Mouse (Mus musculus): ENCODE data around the gene Ercc4.
"Not testable (repeated sequence)": the region's sequence is repeated elsewhere in the genome, so short reads cannot be mapped to it uniquely, and the experiment has no call there.

Ercc4 gene

DNA sequence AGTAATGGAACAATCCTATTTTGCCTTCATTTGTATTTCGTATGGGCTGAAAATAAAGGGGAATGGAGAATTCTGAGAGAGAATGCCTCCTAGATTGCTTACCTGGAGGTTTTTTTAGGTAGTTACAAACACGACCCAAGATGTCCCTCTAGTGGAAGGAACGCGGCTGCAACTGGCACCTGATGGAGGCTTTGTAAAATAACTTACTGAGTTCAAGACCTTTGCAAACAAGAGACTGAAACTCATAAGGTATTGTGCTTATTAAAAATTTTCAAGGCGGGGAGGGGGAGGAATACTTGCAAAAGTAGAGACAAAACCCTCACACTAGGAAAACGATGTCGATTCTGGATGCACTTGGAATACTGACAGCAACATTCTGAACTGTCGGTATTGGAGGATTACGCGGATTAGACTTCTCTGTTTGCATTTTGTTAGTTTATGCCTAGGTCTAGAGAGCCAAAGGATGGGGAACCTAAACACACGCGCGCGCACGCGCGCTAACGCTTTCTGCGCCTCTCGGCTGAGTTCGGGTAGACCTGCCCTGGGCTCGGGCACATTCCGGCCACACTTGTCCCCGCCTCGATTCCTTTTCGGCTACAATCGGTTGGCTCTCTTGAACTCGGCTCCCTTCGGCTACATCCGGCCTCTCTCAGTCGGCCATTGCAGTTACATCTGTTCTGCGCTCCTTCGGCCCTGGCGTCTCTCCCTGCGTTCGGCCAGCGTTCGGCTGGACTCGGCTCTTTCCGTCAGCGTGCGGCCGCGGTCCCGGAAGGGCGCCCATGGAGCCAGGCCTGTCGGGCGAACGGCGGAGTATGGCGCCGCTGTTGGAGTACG, at the start of gene Ercc4:
TSS of gene Ercc4 (plus strand) at position 529 of the 834 bp plus-strand sequence.
- DNase-seq (ENCODE audit: low spot score): peak; percentile 92

DNA sequence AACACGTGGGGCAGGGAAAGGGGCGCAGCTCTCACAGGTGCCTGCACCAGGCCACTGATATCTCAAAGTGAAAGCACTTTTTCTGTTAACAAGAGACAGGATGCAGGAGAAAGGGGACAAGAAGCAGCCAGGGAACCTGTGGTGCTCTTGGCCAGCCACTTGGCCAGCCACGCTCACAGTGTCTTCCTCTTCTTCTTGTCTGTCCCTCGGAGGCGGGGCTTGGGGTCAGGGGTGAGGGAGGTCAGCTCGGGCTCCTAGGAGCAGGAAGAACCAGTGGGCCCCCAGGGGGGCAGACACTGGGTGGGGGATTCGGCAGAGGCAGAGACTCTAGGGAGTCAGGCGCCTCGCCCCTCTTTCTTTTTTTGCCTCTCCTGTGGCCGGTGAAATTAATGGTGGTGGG, 48.4 kb upstream of the Ercc4 start:
- no peak for DNase-seq (ENCODE audit: low spot score)

DNA sequence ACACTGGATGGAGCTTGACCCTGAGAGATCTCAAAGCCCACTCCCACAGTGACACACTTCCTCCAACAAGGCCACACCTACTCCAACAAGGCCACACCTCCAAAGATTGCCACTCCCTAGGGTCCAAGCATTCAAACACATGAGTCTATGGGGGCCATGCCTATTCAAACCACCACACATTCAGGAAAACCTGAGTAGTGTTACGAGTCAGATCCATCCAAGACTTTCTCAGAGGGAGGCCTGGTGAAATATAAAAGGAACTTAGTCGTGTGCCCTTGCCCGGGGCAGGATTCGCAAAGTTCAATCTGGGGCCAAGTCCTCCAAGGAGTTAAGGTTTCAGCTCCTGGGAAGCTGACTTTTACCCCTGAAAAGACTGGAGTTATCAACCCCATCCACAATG, 35.3 kb upstream of the Ercc4 start:
- no peak for DNase-seq (ENCODE audit: low spot score)

DNA sequence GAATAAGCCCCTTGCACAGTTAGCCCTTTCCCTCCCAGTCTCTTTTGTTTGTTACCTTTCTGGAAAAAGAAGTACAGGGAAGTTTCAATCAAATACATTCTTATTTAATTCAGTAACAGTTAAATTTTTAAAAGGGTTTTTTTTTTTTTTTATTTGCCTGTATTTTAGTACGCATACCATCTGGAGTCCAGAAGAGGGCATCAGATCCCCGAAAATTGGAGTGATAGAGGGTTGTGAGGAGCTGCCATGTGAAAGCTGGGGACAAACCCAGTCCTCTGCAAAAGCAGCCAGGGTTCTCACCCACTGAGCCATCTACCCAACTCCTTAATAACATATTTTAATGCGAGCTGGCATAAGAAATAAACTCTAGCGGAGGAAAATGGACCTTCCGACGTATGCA, 29.3 kb upstream of the Ercc4 start:
- no peak for DNase-seq (ENCODE audit: low spot score)

DNA sequence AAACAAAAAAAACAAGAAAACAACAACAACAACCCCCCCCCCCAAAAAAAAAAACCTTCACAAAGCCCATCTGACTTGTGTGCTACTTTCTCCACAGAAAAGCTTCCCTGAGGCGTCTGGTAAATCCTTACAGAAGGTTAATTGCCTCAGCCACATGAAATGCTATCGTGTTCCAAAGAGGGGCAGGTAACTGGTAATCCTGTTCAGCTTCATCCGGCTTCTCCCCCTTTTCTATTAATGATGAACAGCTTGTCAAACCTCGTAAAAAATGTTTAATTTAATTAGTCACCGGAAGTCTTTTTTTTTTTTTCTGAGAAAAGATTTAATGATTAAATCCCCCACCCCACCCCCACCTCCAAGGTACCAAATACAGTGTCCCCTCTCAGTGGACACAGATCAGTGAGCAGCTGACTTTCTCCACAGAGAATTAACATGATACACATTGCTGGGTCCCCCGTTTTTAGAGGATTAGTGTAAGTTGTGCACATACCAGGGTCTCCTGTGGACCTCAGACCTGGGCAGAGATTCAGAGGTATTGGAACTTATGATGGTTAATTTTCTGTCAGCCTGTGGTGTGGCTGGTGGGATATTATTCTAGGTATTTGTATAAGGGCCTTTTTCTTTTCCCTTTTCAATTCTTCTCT, 26.2 kb upstream of the Ercc4 start:
- no peak for DNase-seq (ENCODE audit: low spot score)

DNA sequence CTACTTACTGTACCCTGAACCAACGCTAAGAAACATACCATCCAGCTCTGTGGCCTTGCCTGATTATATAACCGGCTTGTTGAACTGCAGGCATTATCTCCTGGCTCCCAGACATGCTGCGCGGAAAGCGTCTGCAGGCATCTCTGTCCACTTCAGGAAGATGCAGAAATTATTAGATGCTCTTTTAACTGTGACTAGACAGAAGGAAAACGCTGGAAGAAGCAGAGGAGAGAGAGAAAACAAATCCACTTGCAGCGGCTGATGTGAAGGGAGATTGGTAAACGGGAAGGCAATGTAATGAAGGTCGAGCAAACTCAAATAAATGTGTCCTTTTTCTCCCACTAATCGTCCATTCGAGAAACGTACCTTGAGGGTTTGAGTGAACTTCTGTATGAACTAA, 1.1 kb upstream of the Ercc4 start:
- no peak for DNase-seq (ENCODE audit: low spot score)

DNA sequence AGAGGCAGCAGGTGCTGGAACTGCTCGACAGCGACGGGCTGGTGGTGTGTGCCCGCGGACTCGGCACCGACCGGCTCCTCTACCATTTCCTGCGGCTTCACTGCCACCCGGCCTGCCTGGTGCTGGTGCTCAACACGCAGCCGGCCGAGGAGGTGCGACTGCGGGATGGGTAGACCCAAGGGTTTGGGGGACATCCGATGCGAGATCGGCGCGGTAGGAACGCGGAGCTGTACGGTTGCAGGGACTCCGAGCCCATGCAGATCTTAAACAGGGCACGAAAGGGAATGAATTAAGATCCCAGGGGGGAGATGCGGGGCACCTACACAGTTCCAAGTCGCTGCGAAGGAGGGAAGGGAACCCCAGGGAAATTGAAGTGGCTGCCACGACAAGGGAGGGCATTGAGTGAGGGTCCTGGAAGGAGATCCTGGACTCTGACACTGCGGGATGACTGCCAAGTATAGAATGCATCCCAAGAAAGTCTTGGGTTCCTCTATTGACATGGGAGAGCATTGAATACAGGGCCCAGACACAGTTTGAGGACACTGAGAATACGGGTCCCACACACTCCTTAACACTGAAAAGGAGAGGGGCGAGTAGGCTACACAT, 609 bp downstream of the Ercc4 start:
- no peak for DNase-seq (ENCODE audit: low spot score)

DNA sequence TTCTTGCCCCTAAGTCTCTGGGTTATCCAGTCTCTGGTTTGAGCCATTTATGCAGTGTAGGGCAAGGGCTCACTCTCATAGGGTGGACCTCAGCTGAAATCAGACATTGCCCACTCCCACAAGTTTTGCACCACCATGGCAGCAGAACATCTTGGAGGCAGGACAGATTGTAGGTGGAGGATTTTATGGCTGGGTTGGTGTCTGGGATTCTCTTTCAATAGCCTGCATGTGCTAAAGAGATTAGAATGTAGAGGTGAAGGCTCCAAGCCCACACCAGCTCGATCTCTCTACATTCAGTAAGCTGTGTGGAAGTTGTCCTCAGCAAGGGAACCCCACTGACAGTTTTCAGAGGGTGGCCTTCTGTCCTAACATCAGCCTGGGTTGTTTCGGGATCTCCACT, 5.3 kb downstream of the Ercc4 start:
- DNase-seq (ENCODE audit: low spot score): no peak

DNA sequence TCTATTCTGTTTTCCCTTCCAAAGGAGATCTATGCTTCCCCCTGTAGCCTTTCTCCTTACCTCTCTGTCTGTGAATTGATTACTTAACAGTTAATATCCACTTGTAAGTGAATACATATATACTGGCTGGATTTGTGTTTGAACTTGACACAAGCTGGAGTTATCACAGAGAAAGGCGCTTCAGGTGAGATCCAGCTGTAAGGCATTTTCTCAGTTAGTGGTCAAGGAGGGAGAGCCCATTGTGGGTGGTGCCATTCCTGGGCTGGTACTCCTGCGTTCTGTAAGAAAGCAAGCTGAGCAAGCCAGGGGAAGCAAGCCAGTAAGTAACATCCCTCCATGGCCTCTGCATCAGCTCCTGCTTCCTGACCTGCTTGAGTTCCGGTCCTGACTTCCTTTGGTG, 6.0 kb downstream of the Ercc4 start:
- not testable (repeated sequence) for DNase-seq (ENCODE audit: low spot score)

DNA sequence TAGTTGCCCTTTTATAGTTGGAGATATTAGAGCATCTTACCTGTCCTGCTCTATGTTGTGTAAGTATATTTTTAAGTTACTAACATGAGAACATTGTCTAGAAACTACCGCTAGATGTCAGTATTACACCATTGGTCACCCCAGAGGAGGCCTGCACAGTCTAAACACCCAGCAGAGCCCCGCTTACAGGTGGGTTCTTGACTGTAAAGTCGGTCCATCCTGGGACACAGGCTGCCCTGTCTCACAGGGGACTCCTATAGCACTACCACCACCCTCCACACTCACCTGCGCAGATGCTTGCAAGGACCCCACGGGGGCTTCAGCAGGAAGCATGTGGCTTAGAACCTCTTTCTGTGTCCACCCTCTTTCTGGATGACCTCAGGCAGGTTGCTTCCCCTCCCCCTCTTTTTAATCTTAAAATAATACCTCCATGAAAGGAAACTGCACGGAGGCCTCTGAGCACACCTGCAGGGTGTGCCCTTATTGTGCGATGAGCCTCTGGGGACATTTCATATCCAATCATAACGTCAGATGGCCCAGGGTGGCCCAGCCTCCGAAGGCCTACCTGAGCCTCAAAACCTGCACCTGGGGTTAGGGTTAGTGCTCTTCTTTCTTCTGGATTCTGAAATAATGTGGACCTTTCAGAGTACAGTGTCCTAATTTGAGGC, 7.9 kb downstream of the Ercc4 start:
- no peak for DNase-seq (ENCODE audit: low spot score)

DNA sequence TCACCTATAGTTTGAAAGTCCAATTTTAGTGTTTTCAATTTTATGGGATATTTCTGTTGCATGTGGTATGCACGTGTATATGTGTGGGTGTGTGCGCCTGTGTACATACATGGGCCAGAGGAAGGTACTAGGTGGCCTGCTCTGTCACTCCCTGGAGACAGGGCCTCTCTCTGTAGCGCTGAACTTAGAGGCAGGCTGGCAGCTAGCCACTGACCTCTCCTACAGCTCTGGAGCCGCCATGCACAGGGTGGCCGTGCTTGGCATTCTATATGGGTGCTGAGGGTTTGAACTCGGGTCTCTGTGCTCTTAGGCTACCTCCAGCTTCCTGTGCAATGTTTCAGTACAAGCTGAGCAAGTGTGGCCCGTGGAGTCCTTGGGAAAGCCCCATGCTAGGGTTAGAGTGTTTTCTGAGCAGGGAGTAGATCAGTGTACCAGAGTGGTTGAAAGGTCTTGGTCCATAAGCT, 8.5 kb downstream of the Ercc4 start:
- DNase-seq (ENCODE audit: low spot score): no peak

DNA sequence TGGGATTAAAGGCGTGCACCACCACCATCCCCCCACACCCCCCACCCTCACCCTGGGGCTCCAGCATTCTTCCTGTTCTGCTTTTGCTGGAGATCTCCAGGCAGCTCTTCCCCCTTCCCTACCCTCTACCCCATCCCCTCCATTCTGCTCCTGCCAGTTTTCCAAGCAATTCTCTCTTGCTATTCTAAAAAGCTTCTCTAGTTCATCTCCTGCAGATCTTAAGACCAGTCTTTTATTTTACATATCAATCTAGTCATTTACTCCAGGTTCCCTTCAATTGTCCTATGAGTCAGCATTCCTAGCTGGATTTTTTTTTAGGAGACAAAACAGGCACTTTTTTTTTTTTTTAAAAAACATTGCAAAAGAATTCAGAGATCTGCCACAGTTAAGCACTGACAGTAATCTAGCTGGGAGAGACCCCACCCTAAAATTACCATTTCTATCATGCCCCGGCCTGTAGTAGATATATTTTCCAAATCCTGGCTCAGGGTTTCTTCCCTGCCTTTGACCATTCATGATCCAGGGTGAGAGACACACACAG, 9.3 kb downstream of the Ercc4 start:
- no peak for DNase-seq (ENCODE audit: low spot score)

DNA sequence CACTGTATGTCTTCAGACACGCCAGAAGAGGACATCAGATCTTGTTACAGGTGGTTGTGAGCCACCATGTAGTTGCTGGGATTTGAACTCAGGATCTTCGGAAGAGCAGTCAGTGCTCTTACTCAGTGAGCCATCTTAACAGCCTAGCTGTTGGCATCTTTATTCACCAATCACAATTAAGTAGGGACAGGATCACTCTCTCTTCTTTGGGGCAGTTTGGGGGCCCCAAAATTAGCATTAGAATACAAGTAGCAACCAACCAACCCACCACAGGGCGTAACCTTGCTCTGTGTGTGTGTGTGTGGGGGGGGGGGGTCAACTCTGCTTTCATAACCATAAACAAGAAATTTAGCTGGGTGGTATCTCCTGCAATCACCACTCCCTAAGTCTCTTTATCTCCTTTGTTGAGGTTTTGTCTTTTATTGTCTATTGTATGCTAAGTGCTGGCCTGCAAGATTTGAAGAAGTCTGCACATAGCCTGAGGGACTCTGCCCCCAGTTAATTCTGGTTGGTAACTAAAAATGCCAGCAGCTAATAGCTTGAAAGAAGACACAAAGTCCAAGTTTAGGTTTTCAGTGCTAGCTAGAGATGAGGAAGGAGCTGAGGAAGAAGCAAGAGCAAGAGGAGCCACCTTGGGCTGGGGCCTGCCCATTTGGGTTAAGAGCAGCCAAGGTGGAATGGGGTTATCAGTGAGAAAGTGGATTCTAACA, 10.3 kb downstream of the Ercc4 start:
- no peak for DNase-seq (ENCODE audit: low spot score)

DNA sequence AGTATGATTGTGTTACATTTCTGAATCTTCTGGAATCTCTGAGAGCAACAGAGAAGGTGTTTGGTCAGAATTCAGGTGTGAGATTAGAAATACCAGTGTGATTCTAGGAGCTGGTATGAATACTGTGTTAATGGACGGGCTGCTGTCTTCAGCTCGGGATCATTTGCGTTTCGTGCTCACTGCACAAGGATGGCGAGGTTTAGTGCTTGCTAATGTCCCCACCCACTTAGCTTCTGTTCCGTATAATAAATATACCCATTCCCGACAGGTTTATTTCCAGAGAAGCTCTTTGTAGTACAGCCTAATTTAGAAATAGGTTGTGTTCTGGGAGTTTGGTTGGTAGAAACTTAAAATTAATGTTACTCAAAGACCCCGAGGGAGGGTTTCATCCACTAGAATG, 15.9 kb downstream of the Ercc4 start:
- DNase-seq (ENCODE audit: low spot score): no peak

DNA sequence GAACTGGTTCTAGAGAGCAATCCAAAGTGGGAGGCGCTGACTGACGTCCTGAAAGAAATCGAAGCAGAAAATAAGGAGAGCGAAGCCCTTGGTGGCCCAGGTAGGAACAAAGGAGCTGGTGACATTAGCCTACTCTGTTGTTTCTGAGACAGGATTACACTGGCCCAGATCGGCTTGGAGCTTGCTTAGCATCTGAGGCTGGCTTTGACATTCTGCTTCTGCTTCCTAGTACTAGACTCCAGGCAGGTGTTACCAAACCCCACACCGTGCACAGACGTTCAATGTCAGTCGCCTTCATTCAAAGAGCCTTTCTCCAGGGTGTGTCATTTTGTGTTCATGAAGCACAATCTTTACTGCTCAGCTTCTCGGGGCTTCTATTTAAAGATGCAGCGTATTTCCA, 18.1 kb downstream of the Ercc4 start:
- DNase-seq (ENCODE audit: low spot score): no peak

DNA sequence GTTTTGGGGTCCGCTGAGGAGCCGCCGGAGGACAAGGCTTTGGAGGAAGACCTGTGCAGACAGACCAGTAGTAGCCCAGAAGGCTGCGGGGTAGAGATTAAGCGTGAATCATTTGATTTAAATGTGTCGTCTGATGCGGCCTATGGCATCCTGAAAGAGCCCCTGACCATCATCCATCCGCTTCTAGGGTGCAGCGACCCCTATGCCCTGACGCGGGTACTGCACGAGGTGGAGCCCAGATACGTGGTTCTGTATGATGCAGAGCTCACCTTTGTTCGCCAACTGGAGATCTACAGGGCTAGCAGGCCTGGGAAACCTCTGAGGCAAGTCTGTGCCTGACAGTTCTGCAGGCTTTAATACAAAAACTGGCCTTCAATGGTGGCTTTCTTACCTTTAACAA, 20.9 kb downstream of the Ercc4 start:
- peak; percentile 75 for DNase-seq (ENCODE audit: low spot score)

DNA sequence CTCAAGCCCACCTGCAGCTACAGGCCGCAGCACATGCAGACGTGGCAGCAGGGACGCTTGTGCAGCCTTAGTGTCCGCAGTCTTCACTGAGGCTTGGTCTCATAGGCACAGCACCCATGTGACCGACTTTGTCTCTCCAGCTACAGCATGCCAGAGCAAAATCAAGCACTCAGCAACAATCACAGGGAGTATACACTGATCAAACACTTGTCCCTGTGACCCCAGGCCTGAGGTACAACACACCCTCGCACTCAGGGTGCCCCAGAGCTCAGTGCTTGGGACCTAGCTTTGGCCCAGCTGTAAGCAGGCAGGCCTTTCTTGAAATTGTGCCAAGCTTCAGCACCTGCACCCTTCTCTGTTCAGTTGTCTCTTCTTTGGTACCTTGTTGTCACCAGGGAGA, 31.7 kb downstream of the Ercc4 start:
- DNase-seq (ENCODE audit: low spot score): no peak

DNA sequence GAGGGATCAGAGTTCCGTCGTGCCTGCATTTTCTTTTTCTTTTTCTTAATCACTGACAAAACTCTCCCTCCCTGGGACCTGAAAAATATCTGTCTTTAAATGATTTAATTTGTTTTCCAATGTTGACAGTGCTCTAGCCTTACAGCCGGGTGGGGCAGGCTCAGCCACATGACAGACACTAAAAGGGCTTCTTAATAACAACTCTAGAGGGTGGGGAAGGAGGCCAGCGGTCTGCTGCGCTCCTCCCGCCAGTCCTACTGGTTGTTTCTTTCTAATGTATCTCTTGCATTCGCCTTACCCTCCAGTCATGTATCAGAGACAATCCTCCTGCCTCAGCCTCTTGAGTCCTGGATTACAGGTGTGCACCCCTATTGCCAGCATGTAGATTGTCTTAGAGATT, 34.4 kb downstream of the Ercc4 start:
- no peak for DNase-seq (ENCODE audit: low spot score)

DNA sequence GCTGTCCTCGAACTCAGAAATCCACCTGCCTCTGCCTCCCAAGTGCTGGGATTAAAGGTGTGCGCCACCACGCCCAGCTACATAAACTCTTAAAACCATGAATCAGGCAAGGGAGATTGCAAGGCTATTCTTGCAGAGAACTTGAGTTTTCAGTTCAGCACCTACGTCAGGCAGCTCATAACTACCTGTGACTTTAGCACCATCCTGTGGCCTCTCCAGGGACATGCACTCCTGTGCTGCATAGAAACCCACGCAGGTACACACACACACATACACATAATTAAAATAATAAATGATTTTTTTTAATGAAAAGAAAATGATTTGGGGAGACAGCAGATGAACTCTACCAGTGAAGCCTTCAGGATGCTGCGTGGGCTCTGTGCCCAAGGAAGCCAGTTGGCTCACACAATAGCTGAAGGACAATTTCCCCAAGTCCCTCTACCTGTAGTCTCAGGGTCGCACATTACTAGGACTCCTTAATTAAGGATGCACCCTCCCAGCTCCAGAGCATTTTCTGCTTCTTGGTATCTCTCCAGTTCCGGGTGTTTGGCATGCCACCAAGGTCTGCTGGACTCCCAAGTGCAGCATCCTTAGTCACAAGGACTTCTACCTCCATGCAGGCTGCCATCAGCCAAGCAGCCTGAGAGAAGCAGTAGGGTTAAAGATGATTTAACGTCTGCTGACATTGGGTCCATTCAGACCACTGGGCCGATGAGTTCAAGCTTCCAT, 35.4 kb downstream of the Ercc4 start:
- DNase-seq (ENCODE audit: low spot score): no peak

DNA sequence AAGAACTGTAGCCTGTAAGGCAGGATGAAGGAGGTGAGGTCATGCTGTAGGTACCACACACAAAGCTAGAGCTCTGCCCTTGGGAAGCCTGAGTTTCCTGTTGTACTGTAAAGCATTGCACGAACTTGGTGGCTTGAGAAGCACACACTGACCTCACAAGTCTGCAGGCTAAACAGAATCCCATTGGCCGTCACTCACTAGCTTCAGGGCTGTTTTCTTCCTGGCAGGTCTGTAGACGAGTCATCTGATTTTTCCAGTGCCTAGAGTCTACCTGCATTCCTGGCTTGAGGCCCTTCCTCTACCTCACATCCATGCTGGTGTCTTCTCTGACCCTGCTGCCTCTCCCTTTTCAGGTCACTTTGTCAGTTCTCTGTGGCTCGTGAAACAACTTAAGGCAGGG, 36.7 kb downstream of the Ercc4 start:
- DNase-seq (ENCODE audit: low spot score): no peak
